Mouse (Mus musculus) lung, embryonic 14.5 days (tissue): ENCODE data around the gene Atp8a2. TPM values are rescaled to one million over a fixed set of nuclear protein-coding genes. Genes with fewer than 3 reads are reported as not detected.

ENCODE experiments used
- ATAC-seq: fragments of 200-750 bp; cut with Nextera tagmentation; 2 replicates; pipeline ENCODE4 v1.8.0; 2017; ENCODE audit warnings: mild to moderate bottlenecking, moderate TSS enrichment, moderate library complexity; ENCODE audit not compliant: insufficient read depth
- DNase-seq: peaks from one replicate; pipeline ENCODE4 v3.0.0-alpha.2; 2015
- H3K27ac ChIP-seq: fragments of 300-500 bp; sonication (generic); 2 replicates; pipeline ENCODE4 v1.5.1; 2014; ENCODE audit warnings: low read depth, mild to moderate bottlenecking, moderate library complexity
- H3K27me3 ChIP-seq: fragments of 300-500 bp; sonication (generic); 2 replicates; pipeline ENCODE4 v1.6.1; 2014; ENCODE audit warnings: low read length, control low read depth; ENCODE audit not compliant: insufficient read depth
- H3K36me3 ChIP-seq: fragments of 300-500 bp; sonication (generic); 2 replicates; pipeline ENCODE4 v1.6.1; 2014; ENCODE audit warnings: control low read depth; ENCODE audit not compliant: insufficient read depth
- H3K4me1 ChIP-seq: fragments of 300-500 bp; sonication (generic); 2 replicates; pipeline ENCODE4 v1.6.1; 2014; ENCODE audit warnings: antibody characterized with exemption, control low read depth; ENCODE audit not compliant: insufficient read depth
- H3K4me2 ChIP-seq: fragments of 300-500 bp; sonication (generic); 2 replicates; pipeline ENCODE4 v1.6.1; 2014; ENCODE audit warnings: mild to moderate bottlenecking
- H3K4me3 ChIP-seq: fragments of 300-500 bp; sonication (generic); 2 replicates; pipeline ENCODE4 v1.5.1; 2014; ENCODE audit warnings: low read depth, low read length
- H3K9ac ChIP-seq: fragments of 300-500 bp; sonication (generic); 2 replicates; pipeline ENCODE4 v1.6.1; 2014
- H3K9me3 ChIP-seq: fragments of 300-500 bp; sonication (generic); 2 replicates; pipeline ENCODE4 v1.6.1; 2016; ENCODE audit warnings: low read depth, low read length, control low read depth
- CTCF ChIP-seq: IDR thresholded peaks from 2 replicates; pipeline ENCODE4 v1.5.1; 2016; ENCODE audit warnings: antibody characterized with exemption, low read depth
- WGBS: fragments of 180-500 bp; shearing (Covaris S2); extraction: QIAGEN DNeasy Blood & Tissue Kit; methylation state at CpG from one replicate; pipeline ENCODE4 v1.1.7; 2014; 5-methylcytosine and 5-hydroxymethylcytosine counted together
- polyA plus RNA-seq: library from polyadenylated mRNA; unstranded; fragments of >200 nt; fragmentation: Nextera tagmentation; extraction: Ambion mirVana; gene quantifications from 2 replicates; pipeline ENCODE4 v1.2.1, GENCODE M21; 2014

Gene Atp8a2
- polyA plus RNA-seq, 1 experiment from 2014 or later = 0.95 TPM

- Histone ChIP-seq H3K4me3 (peak overlapping the region; percentile 67), H3K27ac (no peak overlapping the region), H3K9ac (peak overlapping the region; percentile 65), H3K4me2 (peak overlapping the region; percentile 98), H3K4me1 (no peaks in the 10 kb centered on the region), H3K27me3 (peaks cover 21% of the 10 kb centered on the region; the same call in 1 of the 2 replicates), H3K36me3 (no peaks in the 10 kb centered on the region), H3K9me3 (no peaks in the 10 kb centered on the region)
- TF ChIP-seq CTCF = no peak
- 15% methylated on average over 36 of the region's 37 CpGs for WGBS
- no peak; the same call in 1 of the 2 replicates for ATAC-seq
- DNase-seq = no peak
These were observed 19.1 kb downstream of the Atp8a2 start for GRCm38 (mm10) chr14:60177614-60178570.

GRCm38 (mm10) chr14:60176891-60177613 lies 19.9 kb downstream of the Atp8a2 start:
- H3K4me1 ChIP-seq = no peaks in the 10 kb centered on the region
- H3K9ac ChIP-seq = peak overlapping the region; percentile 65
- H3K4me2 ChIP-seq = peak overlapping the region; percentile 98
- H3K27ac ChIP-seq = no peak overlapping the region
- WGBS = 1% methylated on average over 83 of the region's 84 CpGs
- H3K27me3 ChIP-seq = peaks cover 23% of the 10 kb centered on the region; the same call in 1 of the 2 replicates
- TF ChIP-seq CTCF = no peak
- H3K36me3 ChIP-seq = no peaks in the 10 kb centered on the region
- peak; percentile 75 for ATAC-seq
- DNase-seq = peak; percentile 50
- H3K4me3 ChIP-seq = peak overlapping the region; percentile 67
- no peaks in the 10 kb centered on the region for H3K9me3 ChIP-seq

- peak overlapping the region; percentile 65 for H3K9ac ChIP-seq
- 31% methylated on average over 9 of the region's 9 CpGs for WGBS
- H3K27ac ChIP-seq = no peak overlapping the region
These were observed 20.5 kb downstream of the Atp8a2 start for GRCm38 (mm10) chr14:60176469-60176890.

GRCm38 (mm10) chr14:60172286-60173055 lies 24.5 kb downstream of the Atp8a2 start:
- Histone ChIP-seq H3K27me3 (peaks cover 17% of the 10 kb centered on the region; the same call in 1 of the 2 replicates), H3K4me1 (no peaks in the 10 kb centered on the region), H3K27ac (no peak overlapping the region), H3K36me3 (no peaks in the 10 kb centered on the region), H3K4me2 (no peak overlapping the region), H3K4me3 (no peak overlapping the region), H3K9ac (no peak overlapping the region), H3K9me3 (no peaks in the 10 kb centered on the region)
- ATAC-seq (no peak), DNase-seq (no peak)
- TF ChIP-seq CTCF = no peak
- WGBS = 34% methylated on average over 12 of the region's 12 CpGs

More at GRCm38 (mm10) chr14:60176469-60176890, 20.5 kb downstream of the Atp8a2 start:
- H3K4me2 ChIP-seq = peak overlapping the region; percentile 98
- no peaks in the 10 kb centered on the region for H3K9me3 ChIP-seq
- peaks cover 23% of the 10 kb centered on the region; the same call in 1 of the 2 replicates for H3K27me3 ChIP-seq
- ATAC-seq (no peak), DNase-seq (no peak)
- H3K4me3 ChIP-seq = peak overlapping the region; percentile 67
- no peaks in the 10 kb centered on the region for H3K4me1 ChIP-seq
- no peaks in the 10 kb centered on the region for H3K36me3 ChIP-seq
- TF ChIP-seq CTCF = no peak

GRCm38 (mm10) chr14:60170845-60171610 lies 26.0 kb downstream of the Atp8a2 start:
- Histone ChIP-seq H3K4me2 (no peak overlapping the region), H3K27ac (no peak overlapping the region), H3K4me3 (no peak overlapping the region), H3K4me1 (no peaks in the 10 kb centered on the region), H3K27me3 (peaks cover 7% of the 10 kb centered on the region; the same call in 1 of the 2 replicates), H3K9me3 (no peaks in the 10 kb centered on the region), H3K36me3 (no peaks in the 10 kb centered on the region), H3K9ac (no peak overlapping the region)
- WGBS = 70% methylated on average over 16 of the region's 16 CpGs
- no peak for ATAC-seq
- no peak for DNase-seq
- no peak for TF ChIP-seq CTCF

GRCm38 (mm10) chr14:60163367-60163766 lies 33.6 kb downstream of the Atp8a2 start:
- no peak for TF ChIP-seq CTCF
- H3K4me2 ChIP-seq = no peak overlapping the region
- no peak for ATAC-seq
- no peak overlapping the region for H3K4me3 ChIP-seq
- H3K9ac ChIP-seq = no peak overlapping the region
- H3K36me3 ChIP-seq = no peaks in the 10 kb centered on the region
- no peaks in the 10 kb centered on the region for H3K9me3 ChIP-seq
- H3K27ac ChIP-seq = no peak overlapping the region
- H3K4me1 ChIP-seq = no peaks in the 10 kb centered on the region
- H3K27me3 ChIP-seq = no peaks in the 10 kb centered on the region
- DNase-seq = no peak
- 85% methylated on average over 3 of the region's 3 CpGs for WGBS
